Mouse (Mus musculus): ENCODE data around the gene Ctrb1. TPM values are rescaled to one million over a fixed set of nuclear protein-coding genes. Genes with fewer than 3 reads are reported as not detected.
A peak's percentile ranks its signal among the peaks of the same experiment; 100 is the strongest.

The Ctrb1 gene
- polyA plus RNA-seq, 1 experiment from 2014 or later, result not detected

GRCm38 (mm10) chr8:111697655-111698054 lies 6.8 kb upstream of the Ctrb1 start:
- no peak for DNase-seq (ENCODE audit: low spot score)
- Histone ChIP-seq H3K9ac (replicated peaks; ENCODE audit: low read length) (no peak overlapping the region), H3K9me3 (replicated peaks; ENCODE audit: control insufficient read depth, low read length) (no peaks in the 10 kb centered on the region), H3K4me1 (ENCODE audit: control insufficient read depth, insufficient read depth, low read length) (no peaks in the 10 kb centered on the region), H3K27ac (replicated peaks; ENCODE audit: low read depth, low read length) (no peak overlapping the region), H3K4me3 (ENCODE audit: low read depth, low read length) (no peak overlapping the region), H3K27me3 (ENCODE audit: control insufficient read depth, insufficient read depth, low read length) (no peaks in the 10 kb centered on the region), H3K36me3 (replicated peaks; ENCODE audit: control insufficient read depth, insufficient read depth, low read depth, low read length) (no peaks in the 10 kb centered on the region), H3K4me2 (ENCODE audit: low read depth, low read length) (no peak overlapping the region)
- WGBS, result 75% methylated on average over 10 of the region's 10 CpGs
- ATAC-seq (replicated peaks; ENCODE audit: insufficient number of reproducible peaks, low FRiP score, low TSS enrichment, low read depth), result no peak

DNA sequence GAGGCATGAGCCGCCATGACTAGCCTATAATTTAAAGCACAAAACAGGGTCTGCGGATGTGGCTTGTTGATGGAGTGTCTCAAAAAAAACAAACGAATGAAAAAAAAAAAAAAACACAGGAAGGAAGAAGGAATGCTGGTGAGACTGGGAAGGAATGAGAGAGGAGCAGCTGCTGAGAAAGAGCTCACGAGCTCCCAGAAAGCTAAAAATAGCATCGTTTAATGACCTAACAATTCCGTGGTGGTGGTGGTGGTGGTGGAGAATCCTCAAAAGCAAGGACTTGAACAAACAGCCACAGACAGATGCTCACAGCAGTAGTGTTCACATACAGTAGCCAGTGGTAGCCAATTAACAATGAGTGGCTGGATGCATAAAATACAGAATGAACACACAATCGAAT lies 4.6 kb upstream of the Ctrb1 start:
- no peak overlapping the region for H3K4me3 ChIP-seq (ENCODE audit: low read depth, low read length)
- no peak overlapping the region for H3K4me2 ChIP-seq (ENCODE audit: low read depth, low read length)
- H3K27me3 ChIP-seq (ENCODE audit: control insufficient read depth, insufficient read depth, low read length), result no peaks in the 10 kb centered on the region
- no peaks in the 10 kb centered on the region for H3K4me1 ChIP-seq (ENCODE audit: control insufficient read depth, insufficient read depth, low read length)
- ATAC-seq (replicated peaks; ENCODE audit: insufficient number of reproducible peaks, low FRiP score, low TSS enrichment, low read depth) (no peak), DNase-seq (ENCODE audit: low spot score) (no peak)
- H3K36me3 ChIP-seq (replicated peaks; ENCODE audit: control insufficient read depth, insufficient read depth, low read depth, low read length), result no peaks in the 10 kb centered on the region
- no peaks in the 10 kb centered on the region for H3K9me3 ChIP-seq (replicated peaks; ENCODE audit: control insufficient read depth, low read length)
- no peak overlapping the region for H3K27ac ChIP-seq (replicated peaks; ENCODE audit: low read depth, low read length)
- WGBS, result 61% methylated on average over 7 of the region's 7 CpGs
- H3K9ac ChIP-seq (replicated peaks; ENCODE audit: low read length), result no peak overlapping the region

- ATAC-seq (replicated peaks; ENCODE audit: insufficient number of reproducible peaks, low FRiP score, low TSS enrichment, low read depth) (no peak), DNase-seq (ENCODE audit: low spot score) (no peak)
- Histone ChIP-seq H3K9me3 (replicated peaks; ENCODE audit: control insufficient read depth, low read length) (no peaks in the 10 kb centered on the region), H3K36me3 (replicated peaks; ENCODE audit: control insufficient read depth, insufficient read depth, low read depth, low read length) (no peaks in the 10 kb centered on the region), H3K4me2 (ENCODE audit: low read depth, low read length) (no peak overlapping the region), H3K27ac (replicated peaks; ENCODE audit: low read depth, low read length) (no peak overlapping the region), H3K4me1 (ENCODE audit: control insufficient read depth, insufficient read depth, low read length) (no peaks in the 10 kb centered on the region), H3K4me3 (ENCODE audit: low read depth, low read length) (no peak overlapping the region), H3K27me3 (ENCODE audit: control insufficient read depth, insufficient read depth, low read length) (no peaks in the 10 kb centered on the region), H3K9ac (replicated peaks; ENCODE audit: low read length) (no peak overlapping the region)
- 52% methylated on average over 6 of the region's 6 CpGs for whole genome bisulfite sequencing
These were observed 2.5 kb upstream of the Ctrb1 start for GRCm38 (mm10) chr8:111693261-111693741.

GRCm38 (mm10) chr8:111686881-111687280 lies 3.9 kb downstream of the Ctrb1 start:
- DNase-seq (ENCODE audit: low spot score) (no peak), ATAC-seq (replicated peaks; ENCODE audit: insufficient number of reproducible peaks, low FRiP score, low TSS enrichment, low read depth) (0 out of 2 replicates have a peak, but pooled peaks have one; percentile 48)

GRCm38 (mm10) chr8:111682521-111682920 lies 8.3 kb downstream of the Ctrb1 start:
- whole genome bisulfite sequencing, result 32% methylated on average over 9 of the region's 9 CpGs
- H3K4me1 ChIP-seq (ENCODE audit: control insufficient read depth, insufficient read depth, low read length), result no peaks in the 10 kb centered on the region
- DNase-seq (ENCODE audit: low spot score) (no peak), ATAC-seq (replicated peaks; ENCODE audit: insufficient number of reproducible peaks, low FRiP score, low TSS enrichment, low read depth) (no peak)
- no peaks in the 10 kb centered on the region for H3K9me3 ChIP-seq (replicated peaks; ENCODE audit: control insufficient read depth, low read length)
- H3K27ac ChIP-seq (replicated peaks; ENCODE audit: low read depth, low read length), result no peak overlapping the region
- no peak overlapping the region for H3K4me3 ChIP-seq (ENCODE audit: low read depth, low read length)
- H3K36me3 ChIP-seq (replicated peaks; ENCODE audit: control insufficient read depth, insufficient read depth, low read depth, low read length), result no peaks in the 10 kb centered on the region
- no peak overlapping the region for H3K4me2 ChIP-seq (ENCODE audit: low read depth, low read length)
- H3K27me3 ChIP-seq (ENCODE audit: control insufficient read depth, insufficient read depth, low read length), result no peaks in the 10 kb centered on the region
- no peak overlapping the region for H3K9ac ChIP-seq (replicated peaks; ENCODE audit: low read length)

More at GRCm38 (mm10) chr8:111686881-111687280, 3.9 kb downstream of the Ctrb1 start:
- H3K4me3 ChIP-seq (ENCODE audit: low read depth, low read length), result no peak overlapping the region
- H3K27me3 ChIP-seq (ENCODE audit: control insufficient read depth, insufficient read depth, low read length), result no peaks in the 10 kb centered on the region
- no peaks in the 10 kb centered on the region for H3K9me3 ChIP-seq (replicated peaks; ENCODE audit: control insufficient read depth, low read length)
- H3K27ac ChIP-seq (replicated peaks; ENCODE audit: low read depth, low read length), result no peak overlapping the region
- 78% methylated on average over 13 of the region's 13 CpGs for WGBS
- no peaks in the 10 kb centered on the region for H3K4me1 ChIP-seq (ENCODE audit: control insufficient read depth, insufficient read depth, low read length)
- H3K9ac ChIP-seq (replicated peaks; ENCODE audit: low read length), result no peak overlapping the region
- no peaks in the 10 kb centered on the region for H3K36me3 ChIP-seq (replicated peaks; ENCODE audit: control insufficient read depth, insufficient read depth, low read depth, low read length)
- no peak overlapping the region for H3K4me2 ChIP-seq (ENCODE audit: low read depth, low read length)

GRCm38 (mm10) chr8:111681153-111681552 lies 9.7 kb downstream of the Ctrb1 start:
- Histone ChIP-seq H3K4me1 (ENCODE audit: control insufficient read depth, insufficient read depth, low read length) (no peaks in the 10 kb centered on the region), H3K27ac (replicated peaks; ENCODE audit: low read depth, low read length) (no peak overlapping the region), H3K27me3 (ENCODE audit: control insufficient read depth, insufficient read depth, low read length) (no peaks in the 10 kb centered on the region), H3K4me2 (ENCODE audit: low read depth, low read length) (no peak overlapping the region), H3K9ac (replicated peaks; ENCODE audit: low read length) (no peak overlapping the region), H3K36me3 (replicated peaks; ENCODE audit: control insufficient read depth, insufficient read depth, low read depth, low read length) (no peaks in the 10 kb centered on the region), H3K4me3 (ENCODE audit: low read depth, low read length) (no peak overlapping the region), H3K9me3 (replicated peaks; ENCODE audit: control insufficient read depth, low read length) (no peaks in the 10 kb centered on the region; the same call in 1 of the 2 replicates)
- ATAC-seq (replicated peaks; ENCODE audit: insufficient number of reproducible peaks, low FRiP score, low TSS enrichment, low read depth) (no peak), DNase-seq (ENCODE audit: low spot score) (no peak)
- 77% methylated on average over 11 of the region's 11 CpGs for WGBS

- Histone ChIP-seq H3K9me3 (replicated peaks; ENCODE audit: control insufficient read depth, low read length) (no peaks in the 10 kb centered on the region; the same call in 1 of the 2 replicates), H3K4me3 (ENCODE audit: low read depth, low read length) (no peak overlapping the region), H3K36me3 (replicated peaks; ENCODE audit: control insufficient read depth, insufficient read depth, low read depth, low read length) (no peaks in the 10 kb centered on the region), H3K9ac (replicated peaks; ENCODE audit: low read length) (no peak overlapping the region; the same call in 1 of the 2 replicates), H3K4me1 (ENCODE audit: control insufficient read depth, insufficient read depth, low read length) (no peaks in the 10 kb centered on the region), H3K27ac (replicated peaks; ENCODE audit: low read depth, low read length) (no peak overlapping the region), H3K4me2 (ENCODE audit: low read depth, low read length) (no peak overlapping the region), H3K27me3 (ENCODE audit: control insufficient read depth, insufficient read depth, low read length) (no peaks in the 10 kb centered on the region)
- DNase-seq (ENCODE audit: low spot score) (peak; percentile 41), ATAC-seq (replicated peaks; ENCODE audit: insufficient number of reproducible peaks, low FRiP score, low TSS enrichment, low read depth) (no peak)
- WGBS, result 41% methylated on average over 17 of the region's 17 CpGs
These were observed 10.3 kb downstream of the Ctrb1 start for GRCm38 (mm10) chr8:111680423-111681028.

GRCm38 (mm10) chr8:111678848-111679247 lies 12.0 kb downstream of the Ctrb1 start:
- no peaks in the 10 kb centered on the region for H3K27me3 ChIP-seq (ENCODE audit: control insufficient read depth, insufficient read depth, low read length)
- H3K4me1 ChIP-seq (ENCODE audit: control insufficient read depth, insufficient read depth, low read length), result no peaks in the 10 kb centered on the region
- H3K9me3 ChIP-seq (replicated peaks; ENCODE audit: control insufficient read depth, low read length), result no peaks in the 10 kb centered on the region; the same call in 1 of the 2 replicates
- no peak for ATAC-seq (replicated peaks; ENCODE audit: insufficient number of reproducible peaks, low FRiP score, low TSS enrichment, low read depth)
- H3K4me3 ChIP-seq (ENCODE audit: low read depth, low read length), result no peak overlapping the region
- H3K27ac ChIP-seq (replicated peaks; ENCODE audit: low read depth, low read length), result no peak overlapping the region
- no peaks in the 10 kb centered on the region for H3K36me3 ChIP-seq (replicated peaks; ENCODE audit: control insufficient read depth, insufficient read depth, low read depth, low read length)
- WGBS, result 86% methylated on average over 7 of the region's 7 CpGs
- no peak overlapping the region for H3K9ac ChIP-seq (replicated peaks; ENCODE audit: low read length)
- no peak for DNase-seq (ENCODE audit: low spot score)
- no peak overlapping the region for H3K4me2 ChIP-seq (ENCODE audit: low read depth, low read length)
